Mouse (Mus musculus) liver, embryonic 14.5 days (tissue): Measurements from ENCODE around the gene Ren1. TPM values are rescaled to one million over a fixed set of nuclear protein-coding genes. Genes with fewer than 3 reads are reported as not detected.
A peak's percentile ranks its signal among the peaks of the same experiment; 100 is the strongest.

Experiments used
- ATAC-seq: fragments of 200-750 bp; cut with Nextera tagmentation; 2 replicates; pipeline ENCODE4 v1.8.0; 2017; ENCODE audit warnings: moderate number of reproducible peaks, mild to moderate bottlenecking, moderate library complexity; ENCODE audit not compliant: insufficient read depth
- DNase-seq, 3 experiments: peaks; one replicate each; pipeline ENCODE4 v3.0.0-alpha.2; 2012 to 2013; ENCODE audit warnings: low read depth in 3 of 3, low spot score in 3 of 3
- H3K27ac ChIP-seq: fragments of 300-500 bp; sonication (generic); 2 replicates; pipeline ENCODE4 v1.5.1; 2014; ENCODE audit warnings: moderate library complexity, mild to moderate bottlenecking, control low read depth, inconsistent platforms
- H3K27me3 ChIP-seq: fragments of 300-500 bp; sonication (generic); 2 replicates; pipeline ENCODE4 v1.6.1; 2014; ENCODE audit warnings: mild to moderate bottlenecking, low read length, moderate library complexity; ENCODE audit not compliant: control insufficient read depth, insufficient read depth
- H3K36me3 ChIP-seq: fragments of 300-500 bp; sonication (generic); replicated peaks from 2 replicates; pipeline ENCODE4 v1.6.1; 2014; ENCODE audit warnings: low read depth; ENCODE audit not compliant: control insufficient read depth, insufficient read depth
- H3K4me1 ChIP-seq, 2 experiments: fragments of 200-500 bp in 1 of 2; fragments of 300-500 bp in 1 of 2; sonication (generic) in 1 of 2; replicated peaks; 2 replicates each; pipeline ENCODE4 v1.6.1; 2012 to 2014; ENCODE audit warnings: antibody characterized with exemption in 1 of 2, inconsistent platforms in 1 of 2, low read length in 1 of 2; ENCODE audit not compliant: control insufficient read depth in 2 of 2, insufficient read depth in 2 of 2
- H3K4me2 ChIP-seq: fragments of 300-500 bp; sonication (generic); 2 replicates; pipeline ENCODE4 v1.6.1; 2014; ENCODE audit warnings: low read depth, mild to moderate bottlenecking, control low read depth, moderate library complexity
- H3K4me3 ChIP-seq, 2 experiments: fragments of 200-500 bp in 1 of 2; fragments of 300-500 bp in 1 of 2; sonication (generic) in 1 of 2; 2 replicates each; pipeline ENCODE4 v1.5.1; 2012 to 2014; ENCODE audit warnings: low read depth in 2 of 2, low read length in 2 of 2, mild to moderate bottlenecking in 2 of 2, control low read depth in 1 of 2, inconsistent platforms in 1 of 2, moderate library complexity in 1 of 2; ENCODE audit not compliant: insufficient read depth in 1 of 2
- H3K9ac ChIP-seq: fragments of 300-500 bp; sonication (generic); replicated peaks from 2 replicates; pipeline ENCODE4 v1.6.1; 2014; ENCODE audit warnings: mild to moderate bottlenecking, control low read depth, moderate library complexity
- H3K9me3 ChIP-seq: fragments of 300-500 bp; sonication (generic); 2 replicates; pipeline ENCODE4 v1.6.1; 2016; ENCODE audit warnings: low read length, mixed read lengths; ENCODE audit not compliant: control insufficient read depth
- CTCF ChIP-seq: IDR thresholded peaks from 2 replicates; pipeline ENCODE4 v1.5.1; 2016; ENCODE audit warnings: antibody characterized with exemption, low read depth, control low read depth
- EP300 ChIP-seq: IDR thresholded peaks from 2 replicates; pipeline ENCODE4 v1.6.1; 2016; ENCODE audit warnings: antibody characterized with exemption, low read depth
- WGBS: fragments of 180-500 bp; shearing (Covaris S2); extraction: QIAGEN DNeasy Blood & Tissue Kit; methylation state at CpG from one replicate; pipeline ENCODE4 v1.1.7; 2014; ENCODE audit not compliant: insufficient replicate concordance; 5-methylcytosine and 5-hydroxymethylcytosine counted together
- polyA plus RNA-seq, 2 experiments: library from polyadenylated mRNA; depleted of rRNA in 1 of 2; stranded (reverse) in 1 of 2; unstranded in 1 of 2; fragments of >200 nt; fragmentation: Nextera tagmentation in 1 of 2; extraction: Ambion mirVana in 1 of 2; gene quantifications; 2 replicates each; pipeline versions ENCODE4 v1.2.1 to v1.2.3; 2012 to 2014

The Ren1 gene
- polyA plus RNA-seq, 2 experiments = 0.50 to 0.57 TPM

GRCm38 (mm10) chr1:133408880-133409516 is 58.7 kb downstream of the Ren1 start:
- DNase-seq (no peak), ATAC-seq (peak; percentile 28; the same call in 1 of the 2 replicates)
- TF ChIP-seq EP300 = no peak
- TF ChIP-seq CTCF = no peak
- no peak overlapping the region for H3K4me3 ChIP-seq
- 48% methylated on average over 6 of the region's 6 CpGs for WGBS
- no peaks in the 10 kb centered on the region for H3K27me3 ChIP-seq
- no peak overlapping the region for H3K9ac ChIP-seq
- peaks cover 0 to 2% of the 10 kb centered on the region in 2 experiments; a peak in 1 of 4 replicates for H3K4me1 ChIP-seq
- H3K36me3 ChIP-seq = no peaks in the 10 kb centered on the region
- H3K9me3 ChIP-seq = no peaks in the 10 kb centered on the region
- no peak overlapping the region for H3K27ac ChIP-seq
- peak overlapping the region; percentile 38 for H3K4me2 ChIP-seq

- Histone ChIP-seq H3K4me2 (no peak overlapping the region), H3K27ac (no peak overlapping the region), H3K4me3 (no peak overlapping the region), H3K9me3 (no peaks in the 10 kb centered on the region), H3K9ac (no peak overlapping the region), H3K4me1 (peaks cover 0 to 2% of the 10 kb centered on the region in 2 experiments; a peak in 1 of 4 replicates), H3K36me3 (no peaks in the 10 kb centered on the region), H3K27me3 (no peaks in the 10 kb centered on the region)
- ATAC-seq (no peak), DNase-seq (no peak)
- TF ChIP-seq EP300 (no peak), CTCF (no peak)
- 58% methylated on average over 9 of the region's 9 CpGs for WGBS
Observed at GRCm38 (mm10) chr1:133409786-133410185, 59.5 kb downstream of the Ren1 start.

Other genes with a start within 250 kb of the Ren1 start
- 21.3 and 26.9 TPM in 2 replicates for gene Ppp1r15b, start 219.4 kb upstream of the Ren1 start, polyA plus RNA-seq (2012; rRNA removed)
- gene Ppp1r15b, start 219.4 kb upstream of the Ren1 start, polyA plus RNA-seq (2014; fragmentation: Nextera tagmentation; extraction: Ambion mirVana) = 33.4 and 40.5 TPM in 2 replicates
- gene Plekha6, start 186.3 kb upstream of the Ren1 start, polyA plus RNA-seq (2012; rRNA removed) = 2.1 and 2.3 TPM in 2 replicates
- 0.81 and 1.3 TPM in 2 replicates for gene Plekha6, start 186.3 kb upstream of the Ren1 start, polyA plus RNA-seq (2014; fragmentation: Nextera tagmentation; extraction: Ambion mirVana)
- 2.8 and 3.3 TPM in 2 replicates for gene Golt1a, start 40.7 kb upstream of the Ren1 start, polyA plus RNA-seq (2012; rRNA removed)
- 8.0 and 9.1 TPM in 2 replicates for gene Golt1a, start 40.7 kb upstream of the Ren1 start, polyA plus RNA-seq (2014; fragmentation: Nextera tagmentation; extraction: Ambion mirVana)
- not detected in 2 replicates for gene Kiss1, start 28.6 kb upstream of the Ren1 start, polyA plus RNA-seq (2012; rRNA removed)
- not detected in 2 replicates for gene Kiss1, start 28.6 kb upstream of the Ren1 start, polyA plus RNA-seq (2014; fragmentation: Nextera tagmentation; extraction: Ambion mirVana)
- gene Etnk2, start 13.1 kb downstream of the Ren1 start, polyA plus RNA-seq (2012; rRNA removed) = 3.4 and 3.7 TPM in 2 replicates
- 4.9 and 5.5 TPM in 2 replicates for gene Etnk2, start 13.1 kb downstream of the Ren1 start, polyA plus RNA-seq (2014; fragmentation: Nextera tagmentation; extraction: Ambion mirVana)
- gene Sox13, start 73.9 kb downstream of the Ren1 start, polyA plus RNA-seq (2012; rRNA removed) = 4.9 and 6.1 TPM in 2 replicates
- 1.1 and 1.6 TPM in 2 replicates for gene Sox13, start 73.9 kb downstream of the Ren1 start, polyA plus RNA-seq (2014; fragmentation: Nextera tagmentation; extraction: Ambion mirVana)